Mouse (Mus musculus): ENCODE data around the gene Htr1d. TPM values are rescaled to one million over a fixed set of nuclear protein-coding genes. Genes with fewer than 3 reads are reported as not detected.

The Htr1d gene
- polyA plus RNA-seq, 1 experiment = 0.41 TPM

GRCm38 (mm10) chr4:136452286-136452685 is 29.0 kb downstream of the Htr1d start:
- no peak for DNase-seq (ENCODE audit: low read depth)

GRCm38 (mm10) chr4:136452792-136453191 is 29.5 kb downstream of the Htr1d start:
- DNase-seq (ENCODE audit: low read depth) = no peak

- DNase-seq (ENCODE audit: low read depth) = peak; percentile 30
These were observed 31.5 kb downstream of the Htr1d start for GRCm38 (mm10) chr4:136454850-136455260.

GRCm38 (mm10) chr4:136456516-136457218 is 33.3 kb downstream of the Htr1d start:
- DNase-seq (ENCODE audit: low read depth) = no peak

GRCm38 (mm10) chr4:136458276-136458675 is 35.0 kb downstream of the Htr1d start:
- DNase-seq (ENCODE audit: low read depth) = no peak

- no peak for DNase-seq (ENCODE audit: low read depth)
These were observed 35.9 kb downstream of the Htr1d start for GRCm38 (mm10) chr4:136459210-136459609.

- no peak for DNase-seq (ENCODE audit: low read depth)
These were observed 37.9 kb downstream of the Htr1d start for GRCm38 (mm10) chr4:136461206-136461605.

- no peak for DNase-seq (ENCODE audit: low read depth)
These were observed 38.4 kb downstream of the Htr1d start for GRCm38 (mm10) chr4:136461761-136462085.

GRCm38 (mm10) chr4:136462086-136462838 is 38.9 kb downstream of the Htr1d start, which contains the start of gene 6030445D17Rik:
Gene 6030445D17Rik, plus strand, starts transcription at chr4:136462250.
- no peak for DNase-seq (ENCODE audit: low read depth)

- no peak for DNase-seq (ENCODE audit: low read depth)
These were observed 39.5 kb downstream of the Htr1d start for GRCm38 (mm10) chr4:136462839-136463178.

- DNase-seq (ENCODE audit: low read depth) = no peak
These were observed 40.1 kb downstream of the Htr1d start for GRCm38 (mm10) chr4:136463436-136463835.

- no peak for DNase-seq (ENCODE audit: low read depth)
These were observed 42.9 kb downstream of the Htr1d start for GRCm38 (mm10) chr4:136466226-136466625.

- DNase-seq (ENCODE audit: low read depth) = peak; percentile 84
These were observed 45.4 kb downstream of the Htr1d start for GRCm38 (mm10) chr4:136468553-136469327.

- DNase-seq (ENCODE audit: low read depth) = peak; percentile 67
These were observed 46.1 kb downstream of the Htr1d start, which contains the start of gene Luzp1 for GRCm38 (mm10) chr4:136469371-136469903. Gene Luzp1, plus strand, starts transcription at chr4:136469761.

GRCm38 (mm10) chr4:136469941-136470346 is 46.6 kb downstream of the Htr1d start:
- no peak for DNase-seq (ENCODE audit: low read depth)

- peak; percentile 30 for DNase-seq (ENCODE audit: low read depth)
These were observed 47.2 kb downstream of the Htr1d start for GRCm38 (mm10) chr4:136470347-136471071.

GRCm38 (mm10) chr4:136476692-136477091 is 53.4 kb downstream of the Htr1d start:
- no peak for DNase-seq (ENCODE audit: low read depth)

- DNase-seq (ENCODE audit: low read depth) = no peak
These were observed 63.2 kb downstream of the Htr1d start for GRCm38 (mm10) chr4:136486549-136486948.
